Mouse (Mus musculus): Measurements from ENCODE around the gene Tirap. TPM values are rescaled to one million over a fixed set of nuclear protein-coding genes. Genes with fewer than 3 reads are reported as not detected.

The Tirap gene
- 1 to 10 TPM; 8.0 to 8.4 TPM for total RNA-seq (2021)
- long read RNA-seq, experiment 1, transcript Tirap-203 (7 exons, 2,310 nt), result major isoform, 6 of 13 reads
- long read RNA-seq, experiment 1, partial matches to known transcripts, result 1 of 13 reads
- long read RNA-seq, experiment 1, other reads (novel, unspliced or antisense), result 3 of 13 reads
- long read RNA-seq, experiment 2, partial matches to known transcripts, result 0 of 1 reads
- long read RNA-seq, experiment 2, other reads (novel, unspliced or antisense), result 1 of 1 reads

DNA sequence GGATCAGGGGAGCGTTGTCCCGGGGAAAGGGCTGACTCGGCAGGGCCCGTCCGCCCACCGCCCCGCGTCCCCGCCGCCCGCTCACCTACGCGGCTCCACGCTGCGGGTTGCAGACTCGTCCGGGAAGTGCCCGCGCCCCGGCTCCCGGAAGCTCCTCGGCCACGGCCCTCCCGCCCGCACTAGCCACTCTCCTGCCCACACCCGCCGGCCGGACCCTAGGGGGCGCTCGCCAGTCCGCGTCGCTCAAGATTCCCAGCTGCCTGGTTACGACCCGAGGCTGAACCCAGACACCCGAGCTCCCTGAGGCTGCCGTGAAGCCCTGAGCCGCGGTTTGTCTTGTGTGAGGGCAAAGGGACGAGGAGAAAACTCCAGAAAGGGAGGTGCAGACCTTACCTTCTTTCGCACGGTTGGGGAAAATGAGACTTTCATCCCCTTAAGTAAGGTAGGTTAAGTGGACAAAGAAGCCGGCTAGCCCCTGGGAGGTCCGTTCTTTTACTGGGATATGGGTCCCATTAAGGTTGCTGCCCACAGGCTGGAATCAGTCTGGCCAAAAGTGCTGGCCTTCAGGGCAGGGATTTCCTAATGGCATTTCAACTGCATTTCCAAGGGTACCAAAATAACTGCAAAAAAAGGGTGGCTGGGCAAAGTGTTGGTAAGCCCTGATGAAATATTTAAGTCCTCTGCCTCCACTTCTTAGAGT is at the start of gene Tirap, which contains the start of gene Srpr:
Gene Tirap (minus strand): TSS at position 520 of the 700 bp plus-strand sequence.
Gene Srpr (plus strand): TSS at position 404 of the 700 bp plus-strand sequence.
- peak; percentile 97 for DNase-seq

GRCm38 (mm10) chr9:35249476-35249875 is 49.4 kb upstream of the Tirap start:
- no peak for DNase-seq

DNA sequence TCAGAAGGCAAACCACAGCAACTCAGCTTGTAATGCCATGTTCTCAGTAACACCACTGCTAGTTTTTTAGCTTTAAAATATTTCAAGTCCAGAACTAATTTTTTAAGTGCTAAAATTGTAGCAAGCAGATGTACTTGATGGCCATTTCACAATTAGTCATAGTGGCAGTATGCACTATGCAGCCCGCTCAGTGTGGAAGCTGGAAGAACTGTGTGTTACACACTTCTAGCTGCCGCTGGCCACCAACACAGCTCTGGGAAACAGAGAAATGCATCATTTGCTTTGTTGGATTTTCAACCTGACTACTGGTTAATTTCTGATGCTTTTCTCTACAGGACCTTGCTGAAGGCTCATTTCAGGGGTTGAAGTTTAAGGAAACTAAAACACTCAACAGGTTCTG is 47.3 kb upstream of the Tirap start:
- DNase-seq, result no peak

GRCm38 (mm10) chr9:35239734-35240133 is 39.6 kb upstream of the Tirap start:
- no peak for DNase-seq

DNA sequence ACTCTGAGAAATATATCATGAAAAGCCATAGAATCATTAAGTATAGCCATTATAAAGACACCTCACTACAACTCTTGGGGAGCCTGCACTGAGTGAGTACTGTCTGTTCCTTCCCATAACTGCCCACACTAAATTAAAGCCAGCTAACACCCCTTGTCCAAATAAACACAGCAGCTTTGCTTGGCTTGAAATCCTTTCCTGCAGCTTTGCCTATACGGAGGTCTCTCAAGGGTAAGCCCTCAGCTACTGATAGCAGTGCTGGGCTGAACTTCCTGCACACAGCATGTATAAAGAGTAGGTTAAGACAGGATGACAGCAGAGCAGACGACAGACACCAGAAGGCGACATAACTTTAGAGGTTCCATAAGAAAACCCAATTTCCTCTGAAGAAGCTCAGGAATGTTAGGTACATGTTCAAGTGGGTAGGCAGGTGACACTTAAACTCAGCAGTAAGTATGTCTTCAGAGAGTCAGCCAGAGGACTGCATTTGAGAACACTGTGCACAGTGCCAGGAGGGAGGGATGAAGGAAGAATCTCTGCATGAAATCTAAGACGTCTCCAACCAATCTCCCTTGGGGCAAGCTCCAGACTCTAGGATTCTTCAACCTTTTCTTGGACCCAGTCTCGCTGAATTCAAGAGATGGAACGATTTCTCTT is 39.0 kb upstream of the Tirap start:
- DNase-seq, result no peak

- no peak for DNase-seq
Observed at GRCm38 (mm10) chr9:35238371-35238770, 38.3 kb upstream of the Tirap start.

DNA sequence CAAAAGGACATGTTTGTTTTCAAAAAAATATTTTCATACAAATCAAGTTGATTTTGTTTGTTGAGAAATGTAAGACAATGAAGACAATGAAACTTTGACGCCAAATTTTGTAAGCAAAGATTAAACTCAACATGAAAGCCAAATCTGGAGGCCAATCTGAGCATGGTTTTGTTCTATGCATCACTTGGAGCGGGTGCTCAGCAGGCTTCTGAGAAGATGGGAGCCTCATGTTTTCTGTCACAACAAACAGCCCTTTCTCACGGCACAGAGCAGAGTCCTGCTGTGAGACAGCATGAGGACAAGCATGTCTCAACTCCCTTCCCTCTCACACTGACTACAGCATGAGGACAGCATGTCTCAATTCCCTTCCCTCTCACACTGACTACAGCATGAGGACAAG is 35.9 kb upstream of the Tirap start:
- no peak for DNase-seq

GRCm38 (mm10) chr9:35228671-35229070 is 28.6 kb upstream of the Tirap start:
- DNase-seq, result no peak

DNA sequence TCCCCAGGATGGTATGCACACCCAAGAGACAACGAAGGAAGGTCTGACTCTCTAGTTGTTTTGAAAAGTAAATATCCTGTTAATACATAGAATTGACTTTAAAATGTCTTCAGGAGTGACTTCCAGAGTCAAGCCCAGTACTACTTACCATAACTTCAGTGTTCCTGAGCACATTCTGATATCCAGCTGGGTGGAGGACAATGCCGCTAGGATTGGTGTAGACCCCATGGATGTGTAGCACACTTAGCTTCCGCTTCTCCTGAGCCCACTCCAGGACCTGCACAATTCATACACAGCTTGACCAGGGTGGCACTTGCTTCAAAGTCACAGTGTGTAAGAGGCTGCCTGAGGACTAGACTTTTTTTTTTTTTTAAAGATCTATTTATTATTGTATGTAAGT is 23.4 kb upstream of the Tirap start:
- DNase-seq, result no peak

DNA sequence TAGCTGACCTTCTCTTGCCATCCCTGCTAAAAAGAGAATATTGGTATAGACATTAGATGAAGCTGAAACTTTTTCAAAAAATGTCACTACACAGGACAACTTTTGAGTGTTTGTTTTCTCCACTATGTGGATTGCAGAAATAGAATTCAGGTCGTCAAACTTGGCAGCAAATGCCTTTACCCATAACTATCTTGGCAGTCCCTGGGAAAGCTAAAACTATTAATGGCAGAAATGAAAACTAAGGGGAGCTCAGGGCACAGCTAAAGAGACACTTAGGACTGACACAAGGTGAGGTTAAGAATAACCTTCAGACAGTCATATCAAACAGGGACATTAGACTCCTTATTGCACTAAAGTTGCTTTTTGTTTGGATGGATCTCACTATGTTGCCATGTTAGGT is 17.9 kb upstream of the Tirap start:
- DNase-seq, result no peak

GRCm38 (mm10) chr9:35211573-35212511 is 11.8 kb upstream of the Tirap start:
- DNase-seq, result peak; percentile 30

DNA sequence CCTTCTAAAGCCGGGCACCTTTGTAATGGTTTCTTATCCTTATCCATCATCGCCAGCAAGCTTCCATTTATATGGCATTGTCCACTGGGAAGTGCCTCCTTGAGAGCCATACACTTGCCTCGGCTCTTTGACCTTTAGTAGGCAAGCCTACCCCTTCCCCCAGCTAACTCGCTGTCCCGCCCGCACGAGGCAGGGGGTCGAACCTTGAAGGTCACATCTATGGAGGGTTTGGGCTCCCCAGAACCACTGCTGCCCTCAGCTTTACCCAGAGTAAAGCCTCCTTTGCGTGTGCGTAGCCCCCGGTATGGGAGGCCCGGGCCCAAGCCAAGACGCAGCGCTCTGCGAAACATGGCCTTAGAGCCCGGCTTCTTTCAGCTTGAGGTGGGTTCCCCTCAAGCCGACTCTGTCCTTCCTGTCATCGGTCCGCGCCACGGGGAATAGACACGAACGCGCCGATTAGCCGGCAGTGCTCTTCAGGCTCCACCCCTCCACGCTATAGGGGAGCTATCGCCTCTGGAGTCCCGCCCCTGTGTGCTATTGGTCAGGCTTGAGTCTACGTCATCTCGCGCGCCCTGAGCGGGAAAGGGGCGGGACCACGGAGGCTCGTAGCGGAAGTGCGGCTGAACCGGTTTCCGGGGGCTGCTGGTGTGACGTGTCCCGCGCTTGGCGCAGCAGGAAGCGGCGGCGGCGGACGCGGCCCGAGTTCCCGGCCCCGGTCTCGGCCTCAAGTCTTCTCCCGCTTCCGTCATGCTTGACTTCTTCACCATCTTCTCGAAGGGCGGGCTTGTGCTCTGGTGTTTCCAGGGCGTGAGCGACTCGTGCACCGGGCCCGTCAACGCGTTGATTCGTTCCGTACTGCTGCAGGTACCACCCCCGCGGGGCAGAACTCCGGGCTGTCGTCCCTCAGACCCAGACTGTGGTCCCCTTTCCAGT is 10.7 kb upstream of the Tirap start, which contains the start of gene Foxred1:
Gene Foxred1 (minus strand): TSS at position 514 of the 933 bp plus-strand sequence.
- DNase-seq, result peak; percentile 99

- no peak for DNase-seq
Observed at GRCm38 (mm10) chr9:35204421-35204820, 4.3 kb upstream of the Tirap start.

DNA sequence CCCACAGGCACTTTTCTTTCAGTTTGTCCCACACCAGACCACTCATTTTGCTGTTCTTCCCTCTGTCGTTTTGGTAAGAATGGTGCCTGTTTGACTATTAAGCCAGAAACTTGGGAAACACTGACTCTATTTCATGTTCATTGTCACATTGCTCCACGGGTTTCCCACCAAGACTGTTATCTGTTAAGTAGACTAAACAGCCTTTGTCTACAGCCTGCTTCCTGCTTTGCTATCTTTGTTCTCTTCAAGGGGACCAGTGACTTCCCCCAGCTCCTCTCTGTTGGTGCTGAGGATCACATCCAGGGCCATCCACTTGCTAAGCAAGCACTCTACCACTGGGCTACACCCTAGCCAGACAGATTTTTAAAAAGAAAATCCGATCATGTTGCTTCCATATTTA is 3.4 kb upstream of the Tirap start:
- no peak for DNase-seq

DNA sequence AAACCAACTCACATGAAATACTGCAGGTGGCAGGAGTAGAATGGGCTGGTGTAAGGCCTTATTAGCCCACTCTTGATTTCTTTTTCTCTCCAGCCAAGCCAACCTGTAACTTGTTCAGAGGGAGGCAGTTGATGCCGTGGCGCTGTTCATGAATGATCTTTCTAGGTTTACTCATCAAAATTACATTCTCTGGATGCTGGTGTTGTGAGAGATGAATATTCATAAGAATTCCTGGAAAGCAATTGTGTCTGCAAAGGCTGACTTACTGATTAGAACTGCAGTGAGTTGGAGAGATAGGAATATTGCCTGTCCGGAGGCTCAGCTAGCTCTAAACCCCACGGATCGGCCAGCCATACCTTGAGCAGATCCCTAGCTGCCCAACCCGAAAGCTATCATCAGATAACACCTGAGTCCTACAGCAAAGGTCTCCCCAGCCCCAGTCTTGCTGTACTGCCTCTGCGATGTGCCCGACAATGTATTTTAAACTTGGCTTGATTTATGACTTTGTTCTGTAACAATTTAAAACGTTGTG is 504 bp upstream of the Tirap start:
- no peak for DNase-seq

GRCm38 (mm10) chr9:35198945-35199771 is 933 bp downstream of the Tirap start:
- DNase-seq, result no peak

GRCm38 (mm10) chr9:35198351-35198750 is 1.7 kb downstream of the Tirap start:
- no peak for DNase-seq

GRCm38 (mm10) chr9:35197625-35198024 is 2.5 kb downstream of the Tirap start:
- no peak for DNase-seq

DNA sequence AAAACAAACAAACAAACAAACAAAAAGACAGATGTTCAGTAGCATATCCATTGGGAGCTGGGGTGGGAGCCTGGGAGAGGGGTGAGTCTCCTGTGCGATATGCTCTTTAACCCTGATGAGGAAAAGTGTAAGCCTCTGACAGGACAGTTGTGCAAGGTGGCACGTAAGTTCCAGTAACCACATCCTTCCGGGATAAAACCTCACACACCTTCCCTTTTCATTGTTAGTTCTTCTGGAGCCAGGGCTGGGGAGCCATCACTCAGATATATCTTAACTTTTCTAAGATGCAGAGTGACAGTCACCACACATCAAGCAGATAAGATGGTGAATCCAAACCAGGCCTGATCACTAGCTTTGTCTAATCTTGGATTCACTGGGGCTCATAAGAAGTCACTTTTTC is 6.0 kb downstream of the Tirap start:
- no peak for DNase-seq
